In the genomic region with DNA sequence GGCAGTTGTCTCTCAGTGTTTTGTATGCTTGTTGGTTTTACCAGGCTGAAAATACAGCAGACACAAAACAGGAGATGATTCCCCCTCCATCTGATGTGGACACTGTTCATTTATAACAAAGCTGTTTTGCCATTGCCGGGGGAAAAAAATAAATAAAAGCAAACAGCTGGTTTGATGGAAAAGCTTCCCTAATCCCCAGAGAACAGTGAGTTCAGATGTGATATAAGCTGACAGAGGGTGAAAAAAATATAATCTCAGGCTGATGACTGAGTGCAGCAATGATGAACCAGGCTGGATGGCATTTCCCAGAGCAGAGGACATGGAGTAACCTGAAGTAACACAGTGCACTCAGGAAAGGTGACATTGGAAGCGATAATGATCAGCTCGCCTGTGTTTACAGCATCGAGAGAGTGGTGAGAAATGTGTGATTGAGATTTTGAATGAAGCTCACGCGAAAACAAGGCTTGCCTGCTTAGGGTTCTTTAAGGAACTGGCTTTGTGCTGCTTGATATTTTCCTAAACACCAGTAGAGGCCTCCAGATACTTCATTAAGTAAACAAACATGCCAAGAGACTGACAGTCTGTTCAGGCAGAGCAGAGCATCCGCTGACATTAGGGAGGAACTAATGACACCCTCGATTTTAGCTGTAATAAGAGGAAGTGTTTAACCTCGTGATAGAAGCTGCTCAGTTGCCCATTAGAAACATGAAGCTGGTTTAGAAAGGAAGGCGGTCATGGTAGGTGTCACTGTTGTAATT, we compare ENCODE assay signal across 10 mouse cellular contexts.
DNase-seq lines count a peak whose midpoint lies in the region; ATAC-seq and TF ChIP-seq lines count a peak whose summit lies in the region.
"Had no signal": no experiment of that assay in that cellular context is flagged by ENCODE, and none has a peak within 500 bp of the region (broad histone marks: within the 10 kb centered on the region; RNA-seq: fewer than 3 reads in every experiment).

No protein-coding gene starts in this region.

- no peak for TF ChIP-seq EP300 in lung, postnatal 0 days (IDR thresholded peaks at IDR 0.05)

- no peak overlapping the region for H3K27ac ChIP-seq in embryonic facial prominence, embryonic 14.5 days (replicated peaks; ENCODE audit: low read depth, low read length)
- H3K27ac ChIP-seq in embryonic facial prominence, embryonic 10.5 days (replicated peaks) = no peak overlapping the region
- H3K27ac ChIP-seq in lung, embryonic 14.5 days (ENCODE audit: low read depth) = no peak overlapping the region
- no peak overlapping the region for H3K27ac ChIP-seq in lung, postnatal 0 days (ENCODE audit: low read length)
- H3K27ac ChIP-seq in intestine, postnatal 0 days (ENCODE audit: low read depth, low read length) = no peak overlapping the region
- H3K27ac ChIP-seq: intestine, embryonic 15.5 days; liver, embryonic 15.5 days had no signal

- peak; percentile 45 for DNase-seq in embryonic facial prominence, embryonic 14.5 days (ENCODE audit: low spot score)
- DNase-seq in embryonic facial prominence, embryonic 10.5 days (ENCODE audit: low spot score) = no peak
- DNase-seq in lung, embryonic 14.5 days = peak; percentile 66
- DNase-seq in lung, adult 2 months = no peak
- DNase-seq in lung, postnatal 0 days (ENCODE audit: low spot score) = peak; percentile 73
- DNase-seq in retina, postnatal 1 day = peak; percentile 55
- no peak for DNase-seq in adrenal gland, postnatal 36 days

- no peak overlapping the region for H3K4me3 ChIP-seq in embryonic facial prominence, embryonic 14.5 days (ENCODE audit: low read depth, low read length)
- H3K4me3 ChIP-seq in embryonic facial prominence, embryonic 10.5 days = no peak overlapping the region
- no peak overlapping the region for H3K4me3 ChIP-seq in lung, embryonic 14.5 days (ENCODE audit: low read depth, low read length)
- no peak overlapping the region for H3K4me3 ChIP-seq in lung, adult 2 months (replicated peaks; ENCODE audit: extremely low read depth, low read depth, low read length)
- no peak overlapping the region for H3K4me3 ChIP-seq in lung, postnatal 0 days (ENCODE audit: low read depth, low read length)
- no peak overlapping the region for H3K4me3 ChIP-seq in intestine, postnatal 0 days (ENCODE audit: low read depth, low read length)
- H3K4me3 ChIP-seq: intestine, embryonic 15.5 days; liver, embryonic 15.5 days had no signal

- H3K9me3 ChIP-seq in embryonic facial prominence, embryonic 14.5 days (ENCODE audit: control insufficient read depth, low read length) = no peaks in the 10 kb centered on the region
- no peaks in the 10 kb centered on the region for H3K9me3 ChIP-seq in embryonic facial prominence, embryonic 10.5 days
- no peaks in the 10 kb centered on the region for H3K9me3 ChIP-seq in lung, embryonic 14.5 days (ENCODE audit: low read depth, low read length)
- no peaks in the 10 kb centered on the region for H3K9me3 ChIP-seq in lung, postnatal 0 days (ENCODE audit: low read length)
- H3K9me3 ChIP-seq in intestine, postnatal 0 days (ENCODE audit: control insufficient read depth) = no peaks in the 10 kb centered on the region
- H3K9me3 ChIP-seq: intestine, embryonic 15.5 days; liver, embryonic 15.5 days had no signal

- no peak for TF ChIP-seq POLR2A in lung, adult 2 months (IDR thresholded peaks at IDR 0.05; ENCODE audit: borderline replicate concordance, extremely low read depth, low read depth, low read length)

- no peak overlapping the region for H3K4me2 ChIP-seq in embryonic facial prominence, embryonic 14.5 days (ENCODE audit: low read depth, low read length)
- H3K4me2 ChIP-seq in lung, embryonic 14.5 days = no peak overlapping the region
- H3K4me2 ChIP-seq in lung, postnatal 0 days (replicated peaks; ENCODE audit: low read depth, low read length) = no peak overlapping the region
- no peak overlapping the region for H3K4me2 ChIP-seq in intestine, postnatal 0 days (replicated peaks; ENCODE audit: low read depth)
- H3K4me2 ChIP-seq: intestine, embryonic 15.5 days; liver, embryonic 15.5 days had no signal

- WGBS in embryonic facial prominence, embryonic 14.5 days = 42% methylated on average over 10 of the region's 10 CpGs
- WGBS in embryonic facial prominence, embryonic 10.5 days = 58% methylated on average over 10 of the region's 10 CpGs
- 23% methylated on average over 10 of the region's 10 CpGs for WGBS in lung, embryonic 14.5 days
- 34% methylated on average over 10 of the region's 10 CpGs for WGBS in lung, adult 2 months
- 29% methylated on average over 10 of the region's 10 CpGs for WGBS in lung, postnatal 0 days
- WGBS in intestine, postnatal 0 days = 50% methylated on average over 10 of the region's 10 CpGs

- ATAC-seq in embryonic facial prominence, embryonic 14.5 days (ENCODE audit: low read depth) = peak; percentile 37; the same call in 1 of the 2 replicates
- no peak for ATAC-seq in lung, embryonic 14.5 days (ENCODE audit: insufficient read depth)
- peak; percentile 60 for ATAC-seq in lung, postnatal 0 days
- no peak for ATAC-seq in intestine, postnatal 0 days
- ATAC-seq: intestine, embryonic 15.5 days had no signal

- peaks cover 3% of the 10 kb centered on the region; the same call in 1 of the 2 replicates for H3K4me1 ChIP-seq in embryonic facial prominence, embryonic 14.5 days (ENCODE audit: control insufficient read depth, insufficient read depth, low read length)
- H3K4me1 ChIP-seq in embryonic facial prominence, embryonic 10.5 days = peaks cover 27% of the 10 kb centered on the region
- no peaks in the 10 kb centered on the region for H3K4me1 ChIP-seq in lung, embryonic 14.5 days (ENCODE audit: insufficient read depth)
- peaks cover 3% of the 10 kb centered on the region; the same call in 1 of the 2 replicates for H3K4me1 ChIP-seq in lung, adult 2 months (ENCODE audit: control insufficient read depth, insufficient read depth, low read length)
- no peaks in the 10 kb centered on the region for H3K4me1 ChIP-seq in lung, postnatal 0 days (ENCODE audit: insufficient read depth, low read depth, low read length)
- no peaks in the 10 kb centered on the region for H3K4me1 ChIP-seq in intestine, postnatal 0 days (replicated peaks; ENCODE audit: control insufficient read depth, insufficient read depth, low read length)
- H3K4me1 ChIP-seq: liver, embryonic 15.5 days had no signal

- H3K36me3 ChIP-seq in embryonic facial prominence, embryonic 14.5 days (ENCODE audit: control insufficient read depth, insufficient read depth, low read length) = no peaks in the 10 kb centered on the region
- H3K36me3 ChIP-seq in embryonic facial prominence, embryonic 10.5 days (replicated peaks) = no peaks in the 10 kb centered on the region
- no peaks in the 10 kb centered on the region for H3K36me3 ChIP-seq in lung, embryonic 14.5 days (ENCODE audit: insufficient read depth)
- no peaks in the 10 kb centered on the region for H3K36me3 ChIP-seq in lung, postnatal 0 days (ENCODE audit: insufficient read depth, low read length)
- H3K36me3 ChIP-seq in intestine, postnatal 0 days (ENCODE audit: control insufficient read depth, insufficient read depth) = no peaks in the 10 kb centered on the region
- H3K36me3 ChIP-seq: intestine, embryonic 15.5 days; liver, embryonic 15.5 days had no signal

- no peak overlapping the region for H3K9ac ChIP-seq in embryonic facial prominence, embryonic 14.5 days (ENCODE audit: low read depth, low read length)
- H3K9ac ChIP-seq in lung, embryonic 14.5 days = no peak overlapping the region
- no peak overlapping the region for H3K9ac ChIP-seq in lung, postnatal 0 days (replicated peaks; ENCODE audit: low read depth)
- no peak overlapping the region for H3K9ac ChIP-seq in intestine, postnatal 0 days (ENCODE audit: low read depth, low read length)
- H3K9ac ChIP-seq: intestine, embryonic 15.5 days; liver, embryonic 15.5 days had no signal

- H3K27me3 ChIP-seq in embryonic facial prominence, embryonic 14.5 days (replicated peaks; ENCODE audit: control insufficient read depth, insufficient read depth, low read length) = no peaks in the 10 kb centered on the region
- H3K27me3 ChIP-seq in embryonic facial prominence, embryonic 10.5 days (replicated peaks; ENCODE audit: low read depth, poor library complexity, severe bottlenecking) = no peaks in the 10 kb centered on the region
- no peaks in the 10 kb centered on the region for H3K27me3 ChIP-seq in lung, embryonic 14.5 days (ENCODE audit: insufficient read depth, low read length)
- H3K27me3 ChIP-seq in lung, postnatal 0 days (replicated peaks; ENCODE audit: insufficient read depth, low read length) = no peaks in the 10 kb centered on the region
- no peaks in the 10 kb centered on the region for H3K27me3 ChIP-seq in intestine, postnatal 0 days (replicated peaks; ENCODE audit: control insufficient read depth, insufficient read depth, low read length)
- H3K27me3 ChIP-seq: intestine, embryonic 15.5 days; liver, embryonic 15.5 days had no signal

- peak; percentile 43 for TF ChIP-seq CTCF in lung, embryonic 14.5 days (IDR thresholded peaks at IDR 0.05; ENCODE audit: low read depth)
- TF ChIP-seq CTCF in lung, adult 2 months (IDR thresholded peaks at IDR 0.05; ENCODE audit: insufficient read depth, low read length) = no peak
- TF ChIP-seq CTCF in lung, postnatal 0 days (IDR thresholded peaks at IDR 0.05) = peak; percentile 53
- TF ChIP-seq CTCF in intestine, postnatal 0 days (IDR thresholded peaks at IDR 0.05; ENCODE audit: low read depth) = no peak; the same call in 1 of the 2 replicates

Comparison
In these comparisons a context has a peak if more than half of its experiments do, and no peak if none do; other contexts are left out.
1. ATAC-seq: peak in embryonic facial prominence, embryonic 14.5 days (single experiment) and lung, postnatal 0 days (single experiment); none in lung, embryonic 14.5 days (single experiment) and intestine, postnatal 0 days (single experiment).
2. DNase-seq: peak in embryonic facial prominence, embryonic 14.5 days (single experiment), lung, embryonic 14.5 days (single experiment), lung, postnatal 0 days (single experiment) and retina, postnatal 1 day (single experiment); none in embryonic facial prominence, embryonic 10.5 days (single experiment), lung, adult 2 months (single experiment) and adrenal gland, postnatal 36 days (0 of 2).
3. CTCF ChIP-seq: peak in lung, embryonic 14.5 days (single experiment) and lung, postnatal 0 days (single experiment); none in lung, adult 2 months (single experiment) and intestine, postnatal 0 days (single experiment).